Mouse (Mus musculus) heart, embryonic 13.5 days (tissue): ENCODE measurements around the gene Hist1h3i. TPM values are rescaled to one million over a fixed set of nuclear protein-coding genes. Genes with fewer than 3 reads are reported as not detected.
"Not testable (repeated sequence)": the region's sequence is repeated elsewhere in the genome, so short reads cannot be mapped to it uniquely, and the experiment has no call there.

ENCODE experiments used
- ATAC-seq: fragments of 200-750 bp; cut with Nextera tagmentation; 2 replicates; pipeline ENCODE4 v1.8.0; 2017; ENCODE audit warnings: moderate TSS enrichment; ENCODE audit not compliant: insufficient number of reproducible peaks, low FRiP score, low TSS enrichment; ENCODE audit errors: extremely low read depth
- H3K27ac ChIP-seq: fragments of 300-500 bp; sonication (generic); replicated peaks from 2 replicates; pipeline ENCODE4 v1.5.1; 2015; ENCODE audit warnings: moderate library complexity, mild to moderate bottlenecking, inconsistent platforms
- H3K27me3 ChIP-seq: fragments of 300-500 bp; sonication (generic); replicated peaks from 2 replicates; pipeline ENCODE4 v1.6.1; 2015; ENCODE audit warnings: mild to moderate bottlenecking, inconsistent platforms
- H3K36me3 ChIP-seq: fragments of 300-500 bp; sonication (generic); 2 replicates; pipeline ENCODE4 v1.6.1; 2015; ENCODE audit warnings: mild to moderate bottlenecking, inconsistent platforms
- H3K4me1 ChIP-seq: fragments of 300-500 bp; sonication (generic); 2 replicates; pipeline ENCODE4 v1.6.1; 2015; ENCODE audit warnings: inconsistent platforms
- H3K4me2 ChIP-seq: fragments of 300-500 bp; sonication (generic); 2 replicates; pipeline ENCODE4 v1.6.1; 2015; ENCODE audit warnings: inconsistent platforms, mild to moderate bottlenecking, moderate library complexity
- H3K4me3 ChIP-seq: fragments of 300-500 bp; sonication (generic); 2 replicates; pipeline ENCODE4 v1.5.1; 2015; ENCODE audit warnings: moderate library complexity, mild to moderate bottlenecking, inconsistent platforms
- H3K9ac ChIP-seq: fragments of 300-500 bp; sonication (generic); 2 replicates; pipeline ENCODE4 v1.6.1; 2015; ENCODE audit warnings: inconsistent platforms, mild to moderate bottlenecking, moderate library complexity
- H3K9me3 ChIP-seq: fragments of 300-500 bp; sonication (generic); 2 replicates; pipeline ENCODE4 v1.6.1; 2016; ENCODE audit warnings: inconsistent platforms
- WGBS: fragments of 180-500 bp; shearing (Covaris S2); methylation state at CpG from one replicate; pipeline ENCODE4 v1.1.7; 2015; ENCODE audit warnings: mixed read lengths; 5-methylcytosine and 5-hydroxymethylcytosine counted together
- polyA plus RNA-seq: library from polyadenylated mRNA; unstranded; fragments of >200 nt; fragmentation: Nextera tagmentation; extraction: Ambion mirVana; gene quantifications from 2 replicates; pipeline ENCODE4 v1.2.1, GENCODE M21; 2015

Hist1h3i gene
- polyA plus RNA-seq, 1 experiment from 2014 or later: 63.6 TPM

GRCm38 (mm10) chr13:21781021-21781555, 2.1 kb downstream of the Hist1h3i start:
- 36% methylated on average over 6 of the region's 6 CpGs for WGBS
- Histone ChIP-seq H3K9ac (peak overlapping the region; percentile 92), H3K27me3 (no peaks in the 10 kb centered on the region), H3K9me3 (no peaks in the 10 kb centered on the region), H3K4me2 (peak overlapping the region; percentile 79), H3K4me1 (peaks cover 44% of the 10 kb centered on the region), H3K4me3 (peak overlapping the region; percentile 67), H3K36me3 (no peaks in the 10 kb centered on the region), H3K27ac (peak overlapping the region; percentile 92)
- ATAC-seq: no peak

DNA sequence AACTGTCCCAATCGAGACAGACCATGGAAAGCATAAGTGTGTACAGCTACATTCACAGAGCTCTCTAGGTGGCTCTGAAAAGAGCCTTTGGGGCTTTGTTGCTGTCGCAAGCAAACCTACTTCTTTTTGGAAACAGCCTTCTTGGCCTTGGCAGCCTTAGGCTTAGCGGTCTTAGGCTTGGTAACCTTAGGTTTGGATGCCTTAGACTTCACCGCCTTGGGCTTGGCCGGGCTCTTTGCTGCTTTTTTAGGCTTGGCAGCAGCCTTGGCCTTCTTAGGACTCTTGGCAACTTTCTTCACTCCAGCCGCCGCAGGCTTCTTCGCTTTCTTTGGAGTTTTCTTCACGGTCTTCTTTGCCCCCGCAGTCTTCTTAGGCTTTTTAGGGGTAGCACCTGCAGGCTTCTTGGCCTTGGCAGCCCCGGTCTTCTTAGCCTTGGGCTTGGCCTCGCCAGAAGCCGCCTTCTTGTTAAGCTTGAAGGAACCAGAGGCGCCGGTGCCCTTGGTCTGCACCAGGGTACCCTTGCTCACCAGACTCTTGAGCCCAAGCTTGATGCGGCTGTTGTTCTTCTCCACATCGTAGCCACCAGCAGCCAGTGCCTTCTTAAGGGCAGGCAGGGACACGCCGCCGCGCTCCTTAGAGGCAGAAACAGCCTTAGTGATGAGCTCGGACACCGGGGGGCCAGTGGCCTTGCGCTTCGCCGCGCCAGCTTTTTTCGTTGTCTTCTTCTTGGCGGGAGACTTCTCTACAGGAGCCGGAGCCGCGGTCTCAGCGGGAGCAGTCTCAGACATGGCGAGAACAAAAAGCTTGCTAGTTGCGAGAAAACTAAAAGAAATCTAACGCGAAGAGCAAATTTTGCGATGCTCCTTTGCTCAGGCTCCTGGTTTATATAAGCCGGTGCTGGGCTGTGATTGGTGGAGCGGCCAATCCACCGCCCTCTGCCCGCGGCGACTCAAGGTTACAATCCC, 3.1 kb downstream of the Hist1h3i start, which contains the start of gene Hist1h1b:
Gene Hist1h1b (minus strand): TSS at position 859 of the 965 bp plus-strand sequence.
- peak; percentile 12; the same call in 1 of the 2 replicates for ATAC-seq
- Histone ChIP-seq H3K4me3 (peak within 1 kb of the TSS; percentile 67), H3K27me3 (no peaks in the 10 kb centered on the region), H3K9ac (peak within 1 kb of the TSS; percentile 92), H3K4me1 (peaks cover 38% of the 10 kb centered on the region), H3K9me3 (no peaks in the 10 kb centered on the region), H3K4me2 (peak within 1 kb of the TSS; percentile 79), H3K36me3 (no peaks in the 10 kb centered on the region), H3K27ac (peak within 1 kb of the TSS; percentile 92)
- WGBS: under 1% methylated on average over 44 of the region's 44 CpGs

GRCm38 (mm10) chr13:21778814-21779766, 4.1 kb downstream of the Hist1h3i start:
- Histone ChIP-seq H3K9ac (peak overlapping the region; percentile 92), H3K27me3 (no peaks in the 10 kb centered on the region), H3K4me3 (peak overlapping the region; percentile 67), H3K36me3 (no peaks in the 10 kb centered on the region), H3K4me2 (peak overlapping the region; percentile 79), H3K9me3 (no peaks in the 10 kb centered on the region), H3K4me1 (peaks cover 33% of the 10 kb centered on the region), H3K27ac (peak overlapping the region; percentile 92)
- peak; percentile 57; the same call in 1 of the 2 replicates for ATAC-seq
- WGBS: 7% methylated on average over 33 of the region's 33 CpGs

- 82% methylated on average over 1 of the region's 1 CpGs for WGBS
- no peaks in the 10 kb centered on the region for H3K36me3 ChIP-seq
- H3K4me2 ChIP-seq: peak overlapping the region; percentile 81
- H3K9me3 ChIP-seq: no peaks in the 10 kb centered on the region
- H3K9ac ChIP-seq: peak overlapping the region; percentile 66; the same call in 1 of the 2 replicates
- ATAC-seq: no peak
- peaks cover 38% of the 10 kb centered on the region for H3K4me1 ChIP-seq
- peak overlapping the region; percentile 58 for H3K4me3 ChIP-seq
- H3K27me3 ChIP-seq: no peaks in the 10 kb centered on the region
- H3K27ac ChIP-seq: no peak overlapping the region
Measured at GRCm38 (mm10) chr13:21755707-21756106, 27.5 kb downstream of the Hist1h3i start.

- H3K27me3 ChIP-seq, H3K9me3 ChIP-seq, ATAC-seq, H3K36me3 ChIP-seq: not testable (repeated sequence)
- H3K4me1 ChIP-seq: peaks cover 44% of the 10 kb centered on the region
- peak overlapping the region; percentile 81 for H3K4me2 ChIP-seq
- peak overlapping the region; percentile 93 for H3K27ac ChIP-seq
- 0% methylated on average over 23 of the region's 26 CpGs for WGBS
- peak overlapping the region; percentile 84 for H3K9ac ChIP-seq
- peak overlapping the region; percentile 58 for H3K4me3 ChIP-seq
Measured at GRCm38 (mm10) chr13:21754294-21755001, 28.7 kb downstream of the Hist1h3i start.

DNA sequence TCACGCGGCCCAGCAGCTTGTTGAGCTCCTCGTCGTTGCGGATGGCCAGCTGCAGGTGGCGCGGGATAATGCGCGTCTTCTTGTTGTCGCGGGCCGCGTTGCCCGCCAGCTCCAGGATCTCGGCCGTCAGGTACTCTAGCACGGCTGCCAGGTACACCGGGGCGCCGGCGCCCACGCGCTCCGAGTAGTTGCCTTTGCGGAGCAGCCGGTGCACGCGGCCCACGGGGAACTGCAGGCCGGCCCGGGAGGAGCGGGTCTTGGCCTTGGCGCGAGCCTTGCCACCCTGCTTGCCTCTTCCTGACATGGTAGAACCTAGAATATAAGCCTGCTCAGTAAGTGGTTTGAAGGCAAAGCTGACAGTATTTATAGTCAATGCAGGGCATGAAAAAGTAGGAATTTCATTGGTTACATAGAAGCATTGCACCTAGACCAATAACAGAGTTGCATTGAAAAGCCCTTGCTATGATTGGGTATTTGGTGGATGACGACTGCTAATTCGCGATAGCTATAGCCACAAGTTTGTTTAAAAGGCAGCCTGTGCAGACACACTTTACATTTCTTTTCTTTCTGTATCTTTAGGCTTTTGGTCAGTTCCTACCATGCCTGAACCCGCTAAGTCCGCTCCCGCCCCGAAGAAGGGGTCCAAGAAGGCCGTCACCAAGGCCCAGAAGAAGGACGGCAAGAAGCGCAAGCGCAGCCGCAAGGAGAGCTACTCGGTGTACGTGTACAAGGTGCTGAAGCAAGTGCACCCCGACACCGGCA, 29.5 kb downstream of the Hist1h3i start, which contains the start of the genes Hist1h2ak and Hist1h2bn:
Gene Hist1h2ak (minus strand): TSS at position 304 of the 762 bp plus-strand sequence.
Gene Hist1h2bn (plus strand): TSS at position 600 of the 762 bp plus-strand sequence.
- WGBS: under 1% methylated on average over 48 of the region's 50 CpGs
- ATAC-seq: peak; percentile 81
- not testable (repeated sequence) for H3K9me3 ChIP-seq, H3K36me3 ChIP-seq, H3K27me3 ChIP-seq
- peak within 1 kb of the TSS; percentile 81 for H3K4me2 ChIP-seq
- H3K9ac ChIP-seq: peak within 1 kb of the TSS; percentile 84
- peaks cover 51% of the 10 kb centered on the region for H3K4me1 ChIP-seq
- peak within 1 kb of the TSS; percentile 93 for H3K27ac ChIP-seq
- H3K4me3 ChIP-seq: peak within 1 kb of the TSS; percentile 58

DNA sequence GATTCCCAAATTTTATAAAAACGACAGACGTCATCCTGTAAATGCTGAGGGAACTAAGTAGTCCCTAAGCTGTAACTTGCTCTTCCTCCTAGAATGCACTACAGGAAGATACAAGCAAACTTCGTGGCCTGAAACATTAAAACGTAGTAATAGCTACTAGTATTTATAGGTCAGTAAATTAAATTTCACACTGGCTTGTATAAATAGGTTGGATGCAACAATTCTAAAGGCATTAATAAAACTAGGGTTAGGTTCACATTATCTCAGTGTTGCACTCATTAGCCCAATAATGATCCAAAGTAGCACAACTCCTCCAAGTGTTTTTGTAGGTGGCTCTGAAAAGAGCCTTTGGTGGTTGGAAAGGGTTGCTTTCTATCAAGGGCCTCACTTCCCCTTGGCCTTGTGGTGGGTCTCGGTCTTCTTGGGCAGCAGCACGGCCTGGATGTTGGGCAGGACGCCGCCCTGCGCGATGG, 30.1 kb downstream of the Hist1h3i start:
- Histone ChIP-seq H3K36me3 (no peaks in the 10 kb centered on the region), H3K27ac (peak overlapping the region; percentile 93), H3K9ac (peak overlapping the region; percentile 84), H3K27me3 (no peaks in the 10 kb centered on the region), H3K4me2 (peak overlapping the region; percentile 81), H3K4me3 (peak overlapping the region; percentile 58), H3K9me3 (no peaks in the 10 kb centered on the region), H3K4me1 (peaks cover 55% of the 10 kb centered on the region)
- 3% methylated on average over 10 of the region's 10 CpGs for WGBS
- ATAC-seq: no peak

- H3K27ac ChIP-seq: peak overlapping the region; percentile 93
- peaks cover 58% of the 10 kb centered on the region for H3K4me1 ChIP-seq
- H3K9ac ChIP-seq: peak overlapping the region; percentile 84
- H3K9me3 ChIP-seq: no peaks in the 10 kb centered on the region
- peak overlapping the region; percentile 58; the same call in 1 of the 2 replicates for H3K4me3 ChIP-seq
- H3K36me3 ChIP-seq: no peaks in the 10 kb centered on the region
- H3K4me2 ChIP-seq: peak overlapping the region; percentile 81
- ATAC-seq: no peak
- no peaks in the 10 kb centered on the region for H3K27me3 ChIP-seq
- 38% methylated on average over 3 of the region's 3 CpGs for WGBS
Measured at GRCm38 (mm10) chr13:21752356-21752755, 30.8 kb downstream of the Hist1h3i start.

- no peak overlapping the region for H3K4me3 ChIP-seq
- H3K9me3 ChIP-seq: no peaks in the 10 kb centered on the region
- no peaks in the 10 kb centered on the region for H3K36me3 ChIP-seq
- peak overlapping the region; percentile 84; the same call in 1 of the 2 replicates for H3K9ac ChIP-seq
- H3K4me1 ChIP-seq: peaks cover 59% of the 10 kb centered on the region
- peak overlapping the region; percentile 93 for H3K27ac ChIP-seq
- no peak for ATAC-seq
- 30% methylated on average over 3 of the region's 3 CpGs for WGBS
- no peaks in the 10 kb centered on the region for H3K27me3 ChIP-seq
- peak overlapping the region; percentile 81 for H3K4me2 ChIP-seq
Measured at GRCm38 (mm10) chr13:21751827-21752226, 31.3 kb downstream of the Hist1h3i start.
